Mouse (Mus musculus): ENCODE data around the gene Dnah2.
A peak's percentile ranks its signal among the peaks of the same experiment; 100 is the strongest.

The Dnah2 gene

GRCm38 (mm10) chr11:69549060-69549656 is at the start of gene Dnah2:
TSS of gene Dnah2 (minus strand) at chr11:69549110.
- DNase-seq (ENCODE audit: low read depth, low spot score): no peak

GRCm38 (mm10) chr11:69594853-69595252 is 45.9 kb upstream of the Dnah2 start:
- DNase-seq (ENCODE audit: low read depth, low spot score): no peak

GRCm38 (mm10) chr11:69592799-69593198 is 43.9 kb upstream of the Dnah2 start:
- DNase-seq (ENCODE audit: low read depth, low spot score): no peak

GRCm38 (mm10) chr11:69591899-69592637 is 43.2 kb upstream of the Dnah2 start:
- DNase-seq (ENCODE audit: low read depth, low spot score): no peak

GRCm38 (mm10) chr11:69591424-69591823 is 42.5 kb upstream of the Dnah2 start:
- DNase-seq (ENCODE audit: low read depth, low spot score): no peak

GRCm38 (mm10) chr11:69590622-69591021 is 41.7 kb upstream of the Dnah2 start:
- DNase-seq (ENCODE audit: low read depth, low spot score): no peak

GRCm38 (mm10) chr11:69589207-69589834 is 40.4 kb upstream of the Dnah2 start:
- no peak for DNase-seq (ENCODE audit: low read depth, low spot score)

- no peak for DNase-seq (ENCODE audit: low read depth, low spot score)
Measured at GRCm38 (mm10) chr11:69585718-69586325, 36.9 kb upstream of the Dnah2 start.

- DNase-seq (ENCODE audit: low read depth, low spot score): peak; percentile 24
Measured at GRCm38 (mm10) chr11:69584937-69585336, 36.0 kb upstream of the Dnah2 start.

- DNase-seq (ENCODE audit: low read depth, low spot score): no peak
Measured at GRCm38 (mm10) chr11:69584008-69584407, 35.1 kb upstream of the Dnah2 start.

GRCm38 (mm10) chr11:69582230-69582805 is 33.4 kb upstream of the Dnah2 start:
- no peak for DNase-seq (ENCODE audit: low read depth, low spot score)

- DNase-seq (ENCODE audit: low read depth, low spot score): no peak
Measured at GRCm38 (mm10) chr11:69581814-69582213, 32.9 kb upstream of the Dnah2 start.

GRCm38 (mm10) chr11:69581147-69581688 is 32.3 kb upstream of the Dnah2 start:
- peak; percentile 93 for DNase-seq (ENCODE audit: low read depth, low spot score)

GRCm38 (mm10) chr11:69580572-69581146 is 31.7 kb upstream of the Dnah2 start:
- no peak for DNase-seq (ENCODE audit: low read depth, low spot score)

GRCm38 (mm10) chr11:69580091-69580514 is 31.2 kb upstream of the Dnah2 start, which contains the start of the genes Wrap53 and Trp53:
TSS of gene Wrap53 (minus strand) at chr11:69580255.
TSS of gene Trp53 (plus strand) at chr11:69580359.
- peak; percentile 94 for DNase-seq (ENCODE audit: low read depth, low spot score)

- peak; percentile 93 for DNase-seq (ENCODE audit: low read depth, low spot score)
Measured at GRCm38 (mm10) chr11:69579128-69580017, 30.5 kb upstream of the Dnah2 start.

GRCm38 (mm10) chr11:69578301-69578700 is 29.4 kb upstream of the Dnah2 start:
- DNase-seq (ENCODE audit: low read depth, low spot score): no peak

GRCm38 (mm10) chr11:69576307-69576706 is 27.4 kb upstream of the Dnah2 start:
- no peak for DNase-seq (ENCODE audit: low read depth, low spot score)

- DNase-seq (ENCODE audit: low read depth, low spot score): peak; percentile 55
Measured at GRCm38 (mm10) chr11:69575220-69575619, 26.3 kb upstream of the Dnah2 start.

GRCm38 (mm10) chr11:69565131-69565530 is 16.2 kb upstream of the Dnah2 start:
- no peak for DNase-seq (ENCODE audit: low read depth, low spot score)
